Mouse (Mus musculus) gastrocnemius, postnatal 36 days (tissue): ENCODE data around the gene Mpz. TPM values are rescaled to one million over a fixed set of nuclear protein-coding genes. Genes with fewer than 3 reads are reported as not detected.
"Not testable (repeated sequence)": the region's sequence is repeated elsewhere in the genome, so short reads cannot be mapped to it uniquely, and the experiment has no call there.

Experiments
- DNase-seq, 2 experiments: peaks; one replicate each; pipeline ENCODE4 v3.0.0; 2022
- intact Hi-C: fragments of 180-260 bp; cut with DNase I; formaldehyde crosslinking; loops from one replicate; pipeline ENCODE4 v1.15.1; 2025
- total RNA-seq, 2 experiments: library from RNA; stranded (reverse); gene quantifications; 2 replicates each; pipeline ENCODE4 v1.2.3; 2021

Gene Mpz
- total RNA-seq, 2 experiments from 2014 or later: 33.1 to 105 TPM

DNA sequence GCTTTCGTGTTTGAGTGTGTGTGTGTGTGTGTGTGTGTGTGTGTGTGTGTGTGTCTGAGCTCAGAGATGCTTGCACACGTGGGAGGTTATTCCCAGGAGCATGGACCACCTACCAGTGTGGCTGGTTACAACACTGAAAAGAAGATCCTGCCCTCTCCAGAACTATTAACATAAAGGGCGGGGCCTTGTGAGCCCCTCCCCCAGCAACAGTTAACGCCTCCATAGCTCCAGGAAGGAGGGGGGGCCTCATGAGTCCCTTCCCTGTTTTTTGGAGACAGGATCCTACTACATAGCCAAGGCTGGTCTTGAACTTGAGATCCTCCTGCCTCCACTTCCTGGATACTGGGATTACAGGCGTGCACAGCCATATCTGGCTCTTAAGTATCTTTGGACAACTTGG lies 28.7 kb upstream of the Mpz start:
- DNase-seq: no peak
- intact Hi-C loops: loop anchor here (5.0 kb wide), 1 partner anchor 35 kb away; no protein-coding TSS in a partner anchor

DNA sequence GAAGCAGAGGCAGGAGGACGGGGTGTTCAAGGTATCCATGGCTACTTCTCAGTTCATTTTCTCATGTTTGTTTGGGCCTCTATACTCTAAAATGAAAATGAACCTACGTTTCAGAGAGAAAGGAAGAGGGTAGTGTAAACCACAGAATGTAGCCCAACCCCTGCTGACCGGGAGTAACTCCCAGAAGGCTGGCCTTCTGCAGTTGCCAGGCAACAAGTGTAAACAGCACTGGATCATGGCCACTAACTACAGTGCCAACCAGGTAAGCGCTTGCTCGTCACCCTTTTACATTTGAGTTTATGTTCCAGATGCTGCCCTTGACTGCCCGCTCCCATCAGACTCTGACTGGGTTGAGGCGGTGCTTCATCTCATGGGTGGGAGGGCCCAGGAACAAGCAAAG lies 27.6 kb upstream of the Mpz start:
- intact Hi-C loops: loop anchor here (5.0 kb wide), 1 partner anchor 34 kb away; no protein-coding TSS in a partner anchor
- no peak for DNase-seq

DNA sequence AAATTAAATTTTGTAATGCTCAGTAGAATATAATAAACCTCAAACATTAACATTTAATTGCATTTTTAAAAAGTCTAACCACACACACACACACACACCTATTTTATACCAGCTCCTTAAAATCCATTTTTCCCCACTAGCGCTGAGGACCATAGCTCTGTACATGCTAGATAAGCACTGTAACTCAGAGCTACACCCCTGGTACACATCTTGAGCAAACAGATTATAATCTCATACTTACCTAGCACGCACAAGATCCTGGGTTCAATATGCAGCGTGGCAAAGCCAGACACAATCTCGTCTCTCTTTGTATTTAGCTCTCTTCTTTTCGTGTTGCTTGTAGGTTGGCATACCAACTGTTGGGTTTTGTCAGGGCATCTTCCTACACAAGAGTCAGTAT lies 26.1 kb upstream of the Mpz start:
- intact Hi-C loops: loop anchor here (5.0 kb wide), 1 partner anchor 33 kb away; no protein-coding TSS in a partner anchor

DNA sequence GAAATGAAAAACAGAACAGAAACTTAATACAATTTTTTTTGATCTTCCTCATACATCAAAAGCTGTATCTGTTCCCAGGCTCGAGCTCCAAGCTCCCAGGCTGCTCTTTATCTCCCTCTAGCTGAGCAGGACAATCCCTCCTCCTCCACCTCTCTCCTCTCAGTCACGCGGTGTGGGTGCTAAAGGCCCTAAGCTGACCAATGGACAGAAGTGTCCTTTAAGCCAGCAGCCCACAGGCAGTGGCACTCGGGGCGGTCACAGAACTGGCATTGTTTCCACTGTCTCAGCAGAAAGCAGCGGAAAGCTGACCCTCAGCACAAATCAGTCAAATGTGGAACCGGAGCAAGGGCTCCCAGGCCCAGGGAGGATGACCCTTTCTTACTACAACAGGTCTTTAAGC lies 21.3 kb upstream of the Mpz start:
- intact Hi-C loops: no loop called here
- peak; percentile 31 to 37 for DNase-seq

More for the DNA sequence above, 26.1 kb upstream of the Mpz start:
- DNase-seq: no peak

DNA sequence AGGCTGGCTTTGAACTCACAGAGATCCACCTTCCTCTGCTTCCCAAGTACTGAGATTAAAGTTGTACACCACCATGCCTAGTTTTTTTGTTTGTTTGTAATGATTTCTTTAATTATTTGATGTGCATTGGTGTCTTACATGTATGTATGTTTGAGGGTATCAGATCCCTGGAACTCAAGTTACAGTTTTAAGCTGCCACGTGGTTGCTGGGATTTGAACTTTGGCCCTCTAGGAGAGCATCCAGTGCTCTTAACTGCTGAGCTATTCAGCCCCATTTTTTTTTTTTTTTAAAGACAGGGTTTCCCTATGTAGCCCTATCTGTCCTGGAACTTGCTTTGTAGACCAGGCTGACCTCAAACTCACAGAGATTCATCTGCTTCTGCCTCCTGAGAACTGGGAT lies 19.5 kb upstream of the Mpz start:
- intact Hi-C loops: no loop called here
- DNase-seq: no peak

DNA sequence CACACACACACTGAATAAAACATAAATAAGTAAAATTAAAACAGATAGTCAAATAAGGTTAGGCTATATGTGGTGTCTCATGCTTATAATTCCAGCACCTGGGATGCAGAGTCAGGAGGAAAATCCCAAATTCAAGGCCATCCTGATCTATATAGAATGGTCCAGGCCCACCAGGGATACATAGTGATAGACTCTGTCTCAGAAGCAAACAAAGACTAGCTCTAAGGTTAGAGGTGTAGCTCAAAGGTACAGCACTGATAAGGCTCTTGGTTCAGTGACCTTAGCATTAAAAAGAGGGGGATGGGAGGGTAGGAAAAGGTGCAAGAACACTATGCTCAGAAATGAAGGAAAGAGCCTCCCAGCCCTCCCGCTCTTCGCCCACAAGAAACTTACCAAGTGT lies 14.9 kb upstream of the Mpz start:
- intact Hi-C loops: no loop called here
- no peak for DNase-seq

DNA sequence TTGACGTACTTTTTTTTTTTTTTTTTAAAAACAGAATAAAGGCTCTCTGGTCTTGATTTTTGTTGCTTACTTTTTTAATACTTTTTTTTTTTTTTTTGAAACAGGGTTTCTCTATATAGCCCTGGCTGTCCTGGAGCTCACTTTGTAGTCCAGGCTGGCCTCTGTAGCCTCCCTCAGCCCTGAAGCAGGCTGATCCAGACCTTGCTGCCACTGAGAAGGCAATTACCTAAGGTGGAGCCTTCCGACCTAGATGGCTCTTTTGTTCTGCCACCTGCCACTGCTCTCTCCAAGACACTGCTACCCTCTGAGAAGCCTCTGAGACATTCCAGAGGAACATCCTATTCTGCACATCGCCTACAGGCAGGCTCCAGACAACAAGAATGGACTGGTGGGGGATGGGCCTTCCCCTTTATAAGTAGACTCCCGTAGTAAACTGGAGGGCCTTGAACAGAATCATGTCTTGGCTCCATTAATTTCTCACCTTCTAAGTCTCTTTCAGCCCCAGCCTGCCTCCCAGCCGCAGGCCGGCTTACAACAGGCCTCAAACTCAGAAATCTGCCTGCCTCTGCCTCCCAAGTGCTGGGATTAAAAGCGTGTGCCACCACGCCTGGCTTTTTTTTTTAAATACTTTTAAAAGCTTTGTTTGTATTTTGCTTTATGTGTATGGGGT lies 12.9 kb upstream of the Mpz start:
- intact Hi-C loops: not testable (repeated sequence)

DNA sequence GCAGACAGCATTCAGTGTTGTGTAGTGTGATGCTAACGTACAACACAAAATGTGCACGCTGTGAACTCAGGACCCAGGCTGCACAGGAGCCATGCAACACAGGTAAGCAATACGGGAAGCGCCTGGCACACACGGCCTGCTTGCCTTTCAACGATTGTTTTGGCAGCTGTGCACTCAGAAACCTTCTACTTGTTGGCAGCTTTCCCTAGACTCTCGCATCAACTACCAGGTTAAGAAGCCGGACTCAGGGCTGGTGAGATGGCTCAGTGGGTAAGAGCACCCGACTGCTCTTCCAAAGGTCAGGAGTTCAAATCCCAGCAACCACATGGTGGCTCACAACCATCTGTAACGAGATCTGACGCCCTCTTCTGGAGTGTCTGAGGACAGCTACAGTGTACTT lies 7.5 kb upstream of the Mpz start:
- DNase-seq: peak in 1 of 2 experiments; percentile 29
- intact Hi-C loops: not testable (repeated sequence)

More for the DNA sequence above, 12.9 kb upstream of the Mpz start:
- not testable (repeated sequence) for DNase-seq

DNA sequence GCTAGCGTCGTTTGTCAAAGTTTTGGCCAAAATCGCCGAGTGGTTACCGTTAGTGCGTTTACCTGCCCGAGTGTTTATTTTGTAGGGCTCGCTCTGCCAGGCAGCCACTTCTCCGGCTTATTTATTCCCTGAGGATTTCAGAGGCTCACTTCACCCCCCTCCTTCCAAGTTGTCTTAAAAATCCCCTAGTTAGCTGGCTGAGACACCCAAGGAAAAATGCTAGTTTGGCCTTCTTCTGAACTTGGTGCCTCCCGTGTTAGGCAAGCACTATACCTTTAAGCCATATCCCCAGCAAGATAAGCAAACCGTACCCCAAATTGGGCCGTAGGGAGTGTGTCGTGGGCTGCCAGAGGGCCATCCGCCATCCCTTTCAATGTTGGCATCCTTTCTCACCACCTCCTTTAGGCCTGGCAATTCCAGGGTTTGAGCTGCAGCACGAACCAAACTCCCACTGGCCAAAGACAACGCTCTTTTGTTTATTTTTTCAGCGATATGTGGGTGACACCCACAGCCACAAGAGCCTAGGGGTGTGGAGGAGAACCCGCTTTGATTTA lies 404 bp downstream of the Mpz start:
- DNase-seq: peak in 1 of 2 experiments; percentile 26
- intact Hi-C loops: loop anchor here (10.0 kb wide), 1 partner anchor 956 kb away; no protein-coding TSS in a partner anchor

DNA sequence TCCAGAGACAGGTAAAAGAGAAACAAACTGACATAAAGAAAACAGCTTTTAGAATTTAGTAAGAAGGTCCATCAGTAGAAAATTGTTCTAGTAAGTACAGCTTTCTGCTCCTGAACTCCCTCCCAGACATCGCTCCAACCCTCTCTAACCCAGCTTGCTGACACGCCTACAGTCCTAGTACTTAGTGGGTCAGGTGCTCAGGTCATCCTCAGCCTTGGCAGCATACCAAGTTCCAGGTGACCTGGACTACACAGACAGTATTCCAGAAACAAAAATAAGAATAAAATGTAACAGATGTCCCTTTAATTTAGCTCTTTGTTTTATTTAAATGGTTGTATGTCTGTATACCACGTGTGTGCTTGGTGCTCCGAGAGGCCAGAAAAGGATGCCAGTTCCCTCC lies 1.5 kb downstream of the Mpz start:
- DNase-seq: no peak
- intact Hi-C loops: loop anchor here (10.0 kb wide), 1 partner anchor 957 kb away; no protein-coding TSS in a partner anchor

DNA sequence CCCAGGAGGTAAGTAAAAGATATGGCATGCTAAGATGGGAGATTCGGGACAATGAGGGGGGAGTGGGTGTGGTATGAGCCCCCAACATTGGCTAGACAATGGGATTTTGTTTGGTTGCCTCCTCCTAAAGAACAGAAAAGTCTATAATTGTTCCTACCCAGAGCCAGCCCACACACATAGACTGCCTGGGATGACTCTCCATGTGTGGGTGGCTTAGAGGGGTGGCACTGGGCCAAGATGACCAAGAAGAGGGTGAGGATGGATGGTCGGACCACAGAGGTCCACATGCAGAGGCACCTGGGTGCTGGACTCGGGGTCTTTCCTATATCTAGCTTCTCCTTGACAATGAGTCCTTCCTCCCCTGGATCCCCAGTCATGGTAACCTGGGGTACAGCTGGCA lies 6.1 kb downstream of the Mpz start:
- intact Hi-C loops: loop anchor here (5.0 to 10.0 kb wide), 2 partner anchors 34 to 962 kb away; no protein-coding TSS in a partner anchor
- no peak for DNase-seq

DNA sequence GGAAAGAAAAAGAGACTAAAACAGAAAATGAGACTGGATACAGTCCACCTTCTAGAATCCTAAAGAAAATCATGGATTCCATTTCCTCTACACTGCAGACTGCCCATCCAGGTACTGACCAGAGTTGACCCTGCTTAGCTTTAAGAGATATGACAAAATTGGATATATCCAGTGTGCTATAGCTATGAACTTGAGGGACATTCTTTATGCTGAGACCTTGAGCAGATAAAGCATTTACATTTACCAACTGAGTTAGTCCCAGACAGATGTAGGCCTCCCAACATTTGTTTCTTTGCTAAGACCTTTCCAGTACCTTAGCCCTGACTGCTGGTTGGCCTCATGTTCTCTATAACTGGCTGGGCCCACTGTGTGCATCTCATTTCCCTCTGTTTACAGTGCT lies 7.5 kb downstream of the Mpz start:
- DNase-seq: no peak
- intact Hi-C loops: loop anchor here (5.0 to 10.0 kb wide), 2 partner anchors 36 to 963 kb away; no protein-coding TSS in a partner anchor

DNA sequence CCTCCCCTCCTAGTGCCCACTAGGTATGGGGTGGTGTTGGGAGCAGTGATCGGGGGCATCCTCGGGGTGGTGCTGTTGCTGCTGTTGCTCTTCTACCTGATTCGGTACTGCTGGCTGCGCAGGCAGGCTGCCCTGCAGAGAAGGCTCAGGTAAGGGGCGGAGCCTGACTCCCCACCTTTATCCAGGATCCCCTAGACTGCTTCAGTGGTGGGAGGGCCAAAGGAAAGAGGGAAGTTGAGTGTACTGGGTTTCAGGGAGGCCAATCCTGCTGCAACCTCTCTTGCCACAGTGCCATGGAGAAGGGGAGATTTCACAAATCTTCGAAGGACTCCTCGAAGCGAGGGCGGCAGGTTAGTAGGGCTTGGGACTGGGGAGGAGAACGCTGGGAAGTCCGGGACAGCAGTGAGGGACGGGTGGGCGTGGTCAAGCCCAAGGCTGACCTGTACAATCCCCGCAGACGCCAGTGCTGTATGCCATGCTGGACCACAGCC lies 9.0 kb downstream of the Mpz start:
- intact Hi-C loops: loop anchor here (5.0 to 10.0 kb wide), 2 partner anchors 37 to 965 kb away; no protein-coding TSS in a partner anchor
- DNase-seq: no peak

DNA sequence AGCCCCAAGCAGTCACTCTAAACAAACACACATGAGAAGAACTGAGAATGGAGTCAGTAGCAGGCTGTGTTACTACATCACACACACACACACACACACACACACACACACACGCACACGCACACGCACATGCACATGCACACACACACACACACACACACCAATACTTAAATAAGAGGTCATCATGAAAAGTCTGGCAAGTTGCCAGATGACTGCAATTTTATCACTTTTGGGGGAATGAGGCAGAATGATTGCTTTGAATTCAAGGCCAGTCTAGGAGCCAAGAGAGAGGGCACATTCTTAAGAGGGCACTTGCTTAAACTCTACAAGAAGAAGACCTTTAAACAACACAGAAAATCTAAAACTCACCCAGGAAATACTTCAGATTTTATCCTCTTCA lies 12.0 kb downstream of the Mpz start:
- intact Hi-C loops: no loop called here
- DNase-seq: no peak

DNA sequence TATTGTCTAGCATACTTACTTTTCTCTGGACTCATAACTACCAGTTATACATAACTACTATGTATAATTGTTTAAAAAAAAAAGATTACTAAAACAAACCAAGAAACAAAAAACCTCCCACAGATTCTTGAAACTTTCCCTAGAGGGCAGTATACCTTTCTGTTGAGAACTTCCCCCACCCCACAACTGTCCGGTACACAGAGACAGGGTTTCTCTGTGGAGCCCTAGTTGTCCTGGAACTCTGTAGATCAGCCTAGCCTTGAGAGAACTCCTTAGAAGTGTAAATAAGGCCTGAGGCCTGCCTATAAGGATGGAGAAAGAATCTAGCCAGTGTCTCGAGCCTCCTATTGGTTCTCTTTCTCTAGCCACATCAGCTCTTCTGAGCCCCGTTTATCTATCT lies 13.7 kb downstream of the Mpz start:
- no peak for DNase-seq
- intact Hi-C loops: loop anchor here (2.0 kb wide), 1 partner anchor 57 kb away; no protein-coding TSS in a partner anchor

DNA sequence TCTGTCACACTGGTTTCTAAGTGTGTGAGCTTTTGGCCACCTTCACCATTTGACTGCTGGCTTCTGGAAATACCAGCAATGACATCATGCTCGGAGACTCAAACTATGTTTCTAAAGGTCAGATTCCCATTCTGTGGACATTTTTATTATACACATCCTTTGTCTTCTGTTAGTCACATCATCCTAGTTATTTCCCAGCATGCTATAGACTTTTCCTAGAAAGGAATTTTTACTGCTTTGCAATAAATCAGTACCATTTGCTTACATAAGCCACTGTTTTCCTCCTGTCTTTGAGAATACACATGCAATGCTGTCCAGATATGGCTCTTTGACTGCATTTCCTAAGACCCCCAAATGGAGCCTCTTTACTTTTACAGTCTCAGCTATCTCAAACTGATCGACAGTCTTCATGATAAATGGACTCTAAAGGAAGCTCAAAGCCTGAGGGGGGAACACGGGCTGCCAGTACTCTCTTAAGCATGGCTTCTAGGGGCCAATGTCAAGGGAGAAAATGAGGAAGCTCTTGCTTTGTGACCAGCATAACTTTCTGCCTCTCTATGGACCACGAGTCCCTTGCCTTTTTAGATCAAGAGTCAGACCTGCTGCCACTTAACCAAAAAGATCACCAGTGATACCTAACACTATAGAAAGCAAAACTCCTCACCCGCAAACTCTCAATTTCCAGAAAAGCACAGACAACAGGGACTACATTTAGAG lies 15.3 kb downstream of the Mpz start:
- intact Hi-C loops: loop anchor here (2.0 kb wide), 1 partner anchor 55 kb away; no protein-coding TSS in a partner anchor
- no peak for DNase-seq

DNA sequence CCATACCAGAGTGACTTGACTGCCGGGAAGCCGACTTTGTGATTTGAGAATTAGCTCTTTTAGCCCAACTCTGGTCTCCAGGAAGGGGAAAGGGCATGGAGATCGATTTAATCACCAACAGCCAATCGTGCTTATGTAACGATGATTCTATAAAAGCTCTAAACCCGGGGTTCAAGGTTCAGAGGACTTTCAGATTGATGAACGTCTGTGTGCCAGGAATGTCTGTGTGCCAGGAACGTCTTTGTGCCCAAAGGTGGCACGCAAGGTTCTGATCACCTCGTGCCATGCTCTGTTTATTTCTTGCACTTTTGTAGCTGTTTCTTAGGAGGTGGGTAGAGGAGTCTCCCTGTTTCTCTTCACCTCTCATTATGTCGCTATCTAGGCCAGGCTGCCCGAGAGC lies 18.4 kb downstream of the Mpz start:
- no peak for DNase-seq
- intact Hi-C loops: no loop called here

DNA sequence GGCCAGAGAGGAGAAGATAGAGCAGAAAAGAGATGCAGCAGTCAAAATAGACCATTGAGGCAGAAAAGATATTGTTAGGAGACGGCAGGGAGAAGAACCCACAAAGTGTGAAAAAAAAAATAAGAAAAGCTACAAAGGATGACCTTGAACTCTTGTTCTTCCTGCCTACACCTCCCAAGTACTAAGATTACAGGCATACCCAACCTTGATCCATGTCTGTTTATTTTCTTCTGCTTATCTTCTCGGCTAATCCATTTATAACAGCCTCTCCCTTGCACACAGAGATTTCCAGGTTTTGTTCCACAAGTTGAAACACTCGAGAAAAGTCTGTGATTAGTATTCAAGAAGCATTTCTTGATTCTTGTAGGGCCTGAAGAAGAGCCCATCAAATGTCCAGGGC lies 19.4 kb downstream of the Mpz start:
- intact Hi-C loops: no loop called here
- no peak for DNase-seq

DNA sequence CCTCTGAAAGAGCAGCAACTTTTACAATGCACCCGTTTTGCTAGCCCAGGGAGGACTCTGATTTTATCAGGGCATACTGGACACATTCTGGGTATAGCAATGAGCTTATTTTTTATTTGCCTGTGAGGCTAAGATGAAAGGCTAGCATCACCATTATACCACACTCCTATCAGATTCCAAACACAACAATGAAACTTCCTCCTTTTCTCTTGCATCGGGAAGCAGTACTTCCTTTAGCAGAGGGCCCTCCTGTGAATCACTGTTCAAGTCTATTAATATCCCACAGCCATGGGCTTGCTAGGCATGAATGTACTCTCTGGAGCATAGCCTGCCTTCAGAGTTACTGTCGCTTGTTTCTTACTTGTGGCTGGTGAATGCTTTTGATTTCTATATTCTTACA lies 20.6 kb downstream of the Mpz start:
- intact Hi-C loops: no loop called here
- DNase-seq: no peak

DNA sequence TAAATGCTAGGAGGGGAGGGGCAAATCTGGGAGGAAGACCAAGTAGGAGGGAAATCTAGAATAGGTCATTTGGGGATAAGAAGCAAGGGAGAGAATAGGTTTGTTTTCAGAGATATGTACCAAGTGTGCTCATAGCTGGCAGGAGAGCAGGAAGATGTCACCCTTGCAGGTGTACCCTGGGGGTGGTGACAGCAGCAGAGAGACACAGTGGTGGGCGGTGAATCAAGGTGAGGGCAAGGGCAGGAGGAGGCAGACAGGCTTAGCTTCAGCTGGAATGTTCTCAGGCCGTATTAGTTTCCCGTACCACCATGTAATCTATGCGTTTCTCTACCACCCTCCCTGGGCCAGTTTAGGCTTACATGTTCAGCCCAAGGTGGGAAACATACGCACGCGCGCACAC lies 22.3 kb downstream of the Mpz start:
- intact Hi-C loops: no loop called here
- DNase-seq: no peak
